Mouse (Mus musculus): ENCODE data around the gene Glp1r. TPM values are rescaled to one million over a fixed set of nuclear protein-coding genes. Genes with fewer than 3 reads are reported as not detected.

Gene Glp1r
- polyA plus RNA-seq, 1 experiment, result 0.01 TPM

DNA sequence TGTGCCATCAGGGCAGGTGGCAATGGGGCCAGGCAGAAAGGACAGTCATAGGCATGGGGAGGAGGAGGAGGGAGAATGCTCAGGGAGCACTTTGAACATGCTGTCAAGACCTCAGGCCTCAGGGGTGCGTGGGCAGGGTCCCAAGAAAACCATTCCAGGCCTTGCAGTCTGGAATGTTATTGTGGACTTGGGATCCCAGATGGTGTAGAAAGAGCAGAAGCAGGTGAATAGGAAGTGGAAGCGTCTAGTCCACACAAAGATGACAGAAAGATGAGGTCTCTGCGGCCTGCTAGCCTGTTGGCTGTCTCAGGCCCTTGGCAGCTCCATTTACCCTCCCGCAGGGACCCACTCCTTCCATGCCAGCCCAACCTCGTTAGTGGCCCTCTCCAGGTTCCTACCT, 10.9 kb downstream of the Glp1r start:
- no peak for DNase-seq (ENCODE audit: low spot score)

DNA sequence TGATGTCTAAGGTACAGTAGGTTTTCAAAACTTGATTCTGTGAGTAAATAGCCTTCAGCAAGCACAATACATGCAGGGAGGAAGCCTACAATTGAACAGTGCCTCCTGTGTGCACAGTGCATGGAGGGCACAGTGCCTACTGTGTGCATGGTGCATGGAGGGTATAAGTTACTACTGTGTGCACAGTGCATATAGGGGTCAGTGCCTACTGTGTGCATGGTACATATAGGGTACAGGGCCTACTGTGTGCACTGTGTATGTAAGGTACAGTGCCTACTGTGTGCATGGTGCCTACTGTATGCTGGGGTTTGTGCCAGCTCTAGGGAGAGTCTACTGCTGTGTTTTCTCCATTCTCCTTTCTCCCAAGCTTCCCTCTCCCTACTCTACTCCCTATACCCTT, 12.6 kb downstream of the Glp1r start:
- no peak for DNase-seq (ENCODE audit: low spot score)

DNA sequence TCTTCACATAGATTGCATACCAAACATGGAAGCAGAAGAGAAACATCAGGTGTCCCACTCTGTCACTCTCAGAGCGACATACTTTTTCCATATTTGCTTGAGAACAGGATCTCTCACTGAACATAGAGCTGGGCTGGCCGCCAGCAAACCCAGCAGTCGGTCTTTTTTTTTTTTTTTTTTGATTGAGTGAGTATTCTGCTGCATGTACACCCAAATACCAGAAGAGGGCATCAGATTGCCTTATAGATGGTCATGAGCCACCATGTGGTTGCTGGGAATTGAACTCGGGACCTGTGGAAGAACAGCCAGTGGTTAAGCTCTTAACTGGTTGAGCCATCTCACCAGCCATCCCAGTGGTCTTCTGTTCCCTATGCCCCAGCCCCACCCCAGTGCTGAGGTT, 21.9 kb downstream of the Glp1r start:
- DNase-seq (ENCODE audit: low spot score), result no peak

DNA sequence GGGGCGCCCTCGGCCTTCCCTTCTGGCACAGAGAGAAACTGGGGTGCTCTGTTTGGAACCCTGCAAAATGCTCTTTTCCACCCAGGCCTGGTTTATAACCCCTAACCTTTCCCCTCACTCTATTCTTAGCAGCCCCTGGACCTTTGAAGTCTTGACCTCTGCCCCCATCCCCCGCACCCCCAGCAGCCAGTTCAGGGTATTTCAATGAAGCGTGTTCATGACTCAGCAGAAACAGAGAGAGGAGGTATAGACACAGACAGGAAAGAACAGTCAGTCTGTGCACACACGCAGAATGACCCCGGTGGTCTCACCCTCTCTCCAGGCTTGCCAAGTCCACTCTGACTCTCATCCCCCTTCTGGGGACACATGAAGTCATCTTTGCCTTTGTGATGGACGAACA, 29.2 kb downstream of the Glp1r start:
- DNase-seq (ENCODE audit: low spot score), result no peak

DNA sequence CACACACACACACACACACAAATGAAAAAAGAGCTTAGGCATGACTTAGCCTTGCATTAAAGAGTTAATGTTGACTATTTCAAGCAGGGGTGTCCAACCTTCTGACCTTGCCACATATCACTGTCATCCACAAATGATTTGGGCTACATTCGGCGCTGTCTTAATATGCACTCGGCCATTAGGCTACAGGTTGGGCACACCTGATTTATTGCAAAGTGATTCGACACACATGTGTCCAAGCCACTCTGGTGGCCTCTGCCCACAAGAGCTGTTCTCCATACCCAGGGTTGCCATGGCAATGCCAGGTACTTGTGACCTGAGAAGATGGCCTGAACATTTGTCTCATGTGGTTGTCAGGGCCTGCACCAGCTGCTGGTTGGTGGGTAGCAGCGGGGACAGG, 31.2 kb downstream of the Glp1r start:
- DNase-seq (ENCODE audit: low spot score), result no peak

DNA sequence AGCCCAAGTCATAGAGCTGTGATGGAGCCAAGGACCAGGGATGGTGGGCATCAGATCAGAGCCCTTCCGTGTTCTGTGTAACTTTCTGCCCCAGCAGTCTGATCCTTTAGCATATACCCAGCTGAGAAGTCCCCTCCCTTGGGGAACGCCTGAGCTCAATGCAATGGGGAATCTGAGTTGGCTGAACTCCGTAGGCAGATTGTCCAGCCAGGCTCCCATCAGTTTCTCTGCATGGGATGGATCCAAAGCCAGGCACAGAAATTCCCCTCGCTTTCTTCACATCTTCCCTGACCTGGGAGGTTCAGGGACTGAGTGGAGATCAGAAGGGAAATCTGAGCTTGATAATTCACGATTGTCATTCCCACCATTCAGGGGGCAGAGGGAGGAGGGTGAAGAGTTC, 33.7 kb downstream of the Glp1r start:
- DNase-seq (ENCODE audit: low spot score), result no peak

DNA sequence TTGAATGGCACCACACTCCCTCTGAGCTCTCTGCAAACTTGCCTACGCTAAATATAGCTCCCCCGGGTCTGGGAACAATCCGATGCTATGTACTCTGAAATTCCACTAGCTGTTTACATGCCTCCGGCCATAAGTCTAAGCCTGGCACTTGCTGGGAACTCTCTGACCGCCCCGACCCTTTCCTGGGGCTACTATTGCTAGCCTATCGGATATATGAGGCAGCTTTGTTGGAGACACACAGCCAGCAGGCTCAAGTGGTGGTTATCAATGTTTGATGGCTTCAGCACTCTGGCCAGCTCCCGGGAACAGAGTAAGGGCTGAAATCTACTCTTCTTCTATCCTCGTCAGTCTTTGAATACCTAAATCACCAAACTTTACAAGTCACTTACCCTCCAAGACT, 36.9 kb downstream of the Glp1r start:
- no peak for DNase-seq (ENCODE audit: low spot score)

DNA sequence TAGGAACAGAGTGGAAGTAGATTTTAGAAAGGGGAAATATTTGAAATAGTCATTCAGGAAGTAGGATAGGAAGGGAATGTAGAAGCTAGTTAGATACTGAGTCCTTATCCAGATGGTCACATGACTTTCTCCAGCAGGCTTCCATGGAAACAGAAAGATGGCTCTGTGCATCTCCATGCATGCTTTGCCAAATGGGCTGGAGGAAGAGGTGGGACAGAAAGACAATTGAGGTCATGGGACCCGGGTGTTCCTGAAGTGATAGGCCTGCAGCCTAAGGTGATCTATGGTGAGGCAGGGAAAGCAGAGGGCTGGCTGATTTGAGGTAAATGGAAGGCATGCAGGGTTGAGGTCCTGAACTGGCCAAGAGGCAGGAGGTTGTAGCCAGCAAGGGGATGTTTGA, 46.8 kb downstream of the Glp1r start:
- no peak for DNase-seq (ENCODE audit: low spot score)

DNA sequence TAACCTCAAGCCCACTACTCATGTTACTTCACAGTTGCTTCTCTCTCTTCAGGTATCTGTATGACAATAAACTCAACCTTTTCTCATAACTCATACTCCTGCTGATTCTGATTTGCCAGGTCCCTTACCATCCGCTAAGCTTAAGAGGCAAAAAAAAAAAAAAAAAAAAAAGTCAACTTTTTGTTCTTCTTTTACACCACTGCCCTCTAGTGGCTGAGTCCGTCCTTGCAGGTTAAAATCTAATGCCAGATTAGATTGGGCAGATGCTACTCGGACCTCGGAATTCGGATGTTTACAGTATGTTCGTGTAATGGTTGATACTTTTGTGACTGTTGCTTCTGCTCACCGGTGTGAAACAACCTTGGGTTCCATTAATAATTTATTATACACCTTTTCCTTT, 49.2 kb downstream of the Glp1r start:
- DNase-seq (ENCODE audit: low spot score), result no peak

DNA sequence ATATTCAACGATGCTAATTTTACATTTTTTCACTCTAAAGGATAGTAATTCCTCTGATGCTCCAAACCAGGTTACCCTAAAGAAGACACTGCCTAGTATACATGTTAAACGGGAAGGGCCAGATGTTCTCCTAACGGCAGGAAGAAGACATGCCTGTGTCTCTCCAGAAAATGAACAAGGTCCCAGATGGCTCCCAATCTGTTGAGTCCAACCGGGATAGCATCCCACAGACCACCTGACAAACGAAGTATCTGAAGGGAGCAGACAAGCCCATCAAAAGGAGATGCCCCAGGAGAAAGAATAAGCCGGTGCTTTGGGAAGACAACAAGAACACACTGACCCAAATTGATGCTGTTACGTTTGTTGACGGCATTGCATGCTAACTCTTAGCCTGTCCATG, 50.0 kb downstream of the Glp1r start:
- DNase-seq (ENCODE audit: low spot score), result no peak

DNA sequence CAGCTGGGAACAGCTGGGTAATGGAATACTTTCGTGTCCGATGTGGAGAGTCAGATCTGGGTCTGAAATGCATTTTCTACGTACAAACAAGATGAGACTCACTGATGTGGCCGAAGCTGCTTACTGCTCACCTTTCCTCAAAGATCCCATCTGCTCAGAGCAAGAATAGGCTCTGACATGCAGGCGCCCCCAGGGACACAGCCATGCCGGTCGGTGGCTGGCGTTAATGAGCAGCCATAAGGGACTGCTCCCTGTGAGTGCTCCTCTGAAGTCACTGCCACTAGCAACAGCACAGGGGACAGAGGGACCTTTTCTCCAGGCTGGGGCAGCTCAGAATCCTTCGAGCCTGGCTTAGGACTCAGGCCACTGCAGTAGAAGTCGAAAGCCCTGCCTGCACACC, 52.7 kb downstream of the Glp1r start, which contains the start of gene Umodl1:
Gene Umodl1, plus strand, starts transcription at position 301 of the 400 bp plus-strand sequence.
- no peak for DNase-seq (ENCODE audit: low spot score)

DNA sequence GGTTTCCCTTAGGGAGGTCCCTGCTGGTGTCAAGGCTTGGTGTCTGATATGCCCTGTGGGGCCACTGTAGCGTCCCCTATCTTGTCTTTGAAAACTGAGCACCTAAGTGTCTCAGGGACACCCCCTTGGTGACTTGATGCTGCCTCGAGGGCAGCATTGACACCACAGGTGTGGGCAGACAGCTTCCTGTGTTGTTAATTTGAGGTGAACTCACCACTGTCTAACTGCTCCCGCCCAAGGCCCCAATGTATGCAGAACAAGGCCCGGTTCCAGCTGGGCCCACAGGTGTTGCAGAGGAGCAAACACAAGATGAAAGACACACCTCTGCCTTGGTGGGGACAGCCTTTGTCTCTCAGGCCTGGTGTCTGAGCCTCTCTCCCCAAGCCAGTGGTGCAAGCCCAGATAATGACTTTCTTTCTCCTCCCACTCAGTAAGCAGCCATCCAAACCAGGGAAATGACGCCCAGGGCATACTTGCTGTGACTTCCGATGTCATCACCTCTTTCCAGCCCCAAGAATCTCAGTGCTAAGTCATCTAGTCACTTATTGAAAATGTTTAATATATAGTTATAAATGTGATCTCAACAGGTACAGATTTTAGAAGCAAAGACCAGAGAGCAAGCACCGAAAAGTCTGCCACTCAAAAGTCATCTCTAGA, 60.4 kb downstream of the Glp1r start:
- DNase-seq (ENCODE audit: low spot score), result no peak

DNA sequence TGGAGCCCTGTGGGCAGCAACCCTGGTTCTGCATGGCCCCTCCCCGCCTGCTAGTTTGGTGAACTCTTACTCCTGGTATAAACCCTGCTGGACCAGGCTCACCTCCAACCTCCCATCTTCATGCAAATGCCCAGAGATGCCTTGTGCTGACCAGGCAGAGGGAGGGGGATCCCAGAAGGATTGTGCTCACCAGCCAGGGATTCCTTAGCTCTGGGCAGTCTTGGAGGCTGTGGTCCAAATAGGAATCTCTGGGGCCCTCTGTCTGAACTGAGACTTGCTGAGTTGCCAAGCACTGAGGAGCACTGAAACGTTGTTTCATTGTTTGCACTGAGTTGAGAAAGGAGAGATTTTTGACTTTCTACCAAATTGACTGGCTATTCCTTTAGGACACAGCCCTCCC, 61.3 kb downstream of the Glp1r start:
- no peak for DNase-seq (ENCODE audit: low spot score)

DNA sequence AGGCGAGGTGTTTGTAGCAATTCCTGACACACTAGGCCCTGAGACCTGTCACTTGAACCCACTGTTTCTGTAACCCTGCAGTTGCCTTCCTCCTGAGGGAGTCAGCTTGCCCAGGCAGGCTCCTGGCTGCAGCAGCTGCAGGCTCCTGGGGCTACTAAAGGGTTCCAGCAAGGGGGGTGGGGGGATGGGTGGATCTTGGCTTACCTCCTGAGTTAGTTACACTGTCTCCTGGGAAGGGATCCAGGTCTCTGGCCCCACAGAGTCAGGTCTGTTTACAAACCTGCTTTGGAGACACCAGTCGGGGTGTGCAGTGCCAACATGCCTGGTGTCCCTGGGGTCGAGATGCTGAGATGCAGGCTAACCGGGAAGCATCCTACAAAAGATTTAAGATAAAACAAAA, 68.4 kb downstream of the Glp1r start:
- no peak for DNase-seq (ENCODE audit: low spot score)

DNA sequence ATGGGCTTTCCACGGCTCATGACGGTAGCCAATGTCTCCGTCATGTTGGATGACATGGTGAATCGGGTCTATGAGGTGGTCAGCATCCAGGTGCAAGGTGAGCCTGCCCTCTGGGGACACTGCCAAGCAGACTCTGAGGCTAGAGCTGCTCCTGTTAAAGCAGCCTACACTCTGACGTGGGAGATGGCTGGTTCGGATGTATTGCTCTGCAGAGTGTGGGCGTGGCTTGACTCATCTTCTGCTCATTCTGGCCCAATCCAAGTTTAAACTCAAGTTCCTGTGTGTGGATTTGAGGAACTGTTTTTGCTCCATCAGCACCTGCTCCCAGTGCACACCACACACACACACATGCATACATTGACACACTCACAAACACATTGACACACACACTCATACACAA, 70.3 kb downstream of the Glp1r start:
- DNase-seq (ENCODE audit: low spot score), result no peak

DNA sequence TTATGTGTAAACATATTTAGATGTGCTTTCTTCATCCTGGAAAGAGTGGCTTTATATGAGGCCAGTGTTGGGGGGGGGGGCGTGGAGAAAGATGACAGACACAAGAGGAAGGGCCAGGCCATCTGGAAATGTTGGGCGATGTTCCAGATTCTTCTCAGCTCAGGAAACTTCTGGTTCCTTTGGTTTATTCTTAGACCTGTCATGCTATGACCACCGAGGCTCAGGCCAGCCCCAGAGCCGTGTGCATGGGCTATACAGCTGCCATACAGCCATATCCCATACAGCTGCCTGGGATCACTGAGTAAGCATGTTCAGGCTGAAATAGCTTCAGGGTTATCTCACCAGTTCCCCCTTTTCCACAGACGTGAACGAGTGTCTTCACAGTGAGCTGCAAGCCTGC, 71.7 kb downstream of the Glp1r start:
- no peak for DNase-seq (ENCODE audit: low spot score)

DNA sequence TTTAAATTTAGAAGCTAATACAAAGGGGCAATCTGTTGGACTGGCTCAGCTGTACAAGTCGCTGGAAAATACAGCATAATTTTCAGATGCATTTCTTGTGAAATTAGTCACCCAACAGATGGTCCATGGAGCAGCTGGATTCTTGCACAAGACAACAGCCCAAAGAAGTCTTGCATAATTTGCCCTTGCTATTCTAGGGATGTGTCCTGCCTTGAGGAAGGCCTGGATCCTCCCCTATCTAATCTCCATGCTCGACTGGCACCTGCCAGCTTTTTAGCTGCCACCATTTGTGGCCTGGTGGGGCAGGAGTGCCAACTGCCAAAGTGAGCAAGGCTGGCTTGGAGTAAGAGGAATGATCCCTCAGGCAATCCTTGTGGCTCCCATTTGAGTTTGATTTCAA, 75.7 kb downstream of the Glp1r start:
- DNase-seq (ENCODE audit: low spot score), result no peak

DNA sequence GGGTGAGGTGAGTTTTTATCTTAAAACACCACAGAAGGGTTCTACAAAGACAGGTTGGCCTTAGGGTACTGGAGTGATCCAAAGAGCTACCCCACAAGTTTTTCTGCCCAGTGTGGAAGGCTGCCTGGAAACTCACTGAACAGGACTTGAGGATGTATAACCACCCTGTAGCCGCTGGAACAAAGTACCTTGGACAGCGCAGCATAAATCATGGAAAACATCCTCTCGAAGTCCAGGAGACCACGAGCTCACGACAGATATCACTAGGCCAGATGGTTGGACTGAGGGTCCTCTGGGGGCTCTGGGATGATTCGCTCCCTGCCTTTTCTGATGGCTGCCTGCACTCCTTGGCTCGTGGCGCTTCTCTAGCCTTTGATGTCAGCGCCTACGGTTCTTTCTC, 76.9 kb downstream of the Glp1r start:
- no peak for DNase-seq (ENCODE audit: low spot score)

DNA sequence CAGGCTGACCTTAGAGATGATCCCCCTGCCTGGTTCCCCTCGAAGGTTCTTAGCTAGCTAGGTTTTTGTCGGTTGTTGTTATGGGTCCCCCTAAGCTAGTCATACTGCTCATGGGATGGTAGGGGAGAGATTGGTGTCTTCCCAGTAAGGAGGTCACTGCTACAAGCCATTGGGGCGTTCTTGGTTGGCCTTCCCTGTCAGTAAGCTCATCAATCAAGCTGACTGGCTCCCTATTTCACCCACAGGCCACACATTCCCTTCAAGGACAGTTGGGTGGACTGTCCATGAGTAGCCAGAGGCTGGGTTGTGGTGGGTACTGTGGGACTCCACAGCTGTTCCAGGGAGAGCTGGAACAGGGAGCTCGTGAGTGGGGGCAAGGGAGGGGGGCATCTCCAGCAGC, 81.9 kb downstream of the Glp1r start:
- DNase-seq (ENCODE audit: low spot score), result no peak

DNA sequence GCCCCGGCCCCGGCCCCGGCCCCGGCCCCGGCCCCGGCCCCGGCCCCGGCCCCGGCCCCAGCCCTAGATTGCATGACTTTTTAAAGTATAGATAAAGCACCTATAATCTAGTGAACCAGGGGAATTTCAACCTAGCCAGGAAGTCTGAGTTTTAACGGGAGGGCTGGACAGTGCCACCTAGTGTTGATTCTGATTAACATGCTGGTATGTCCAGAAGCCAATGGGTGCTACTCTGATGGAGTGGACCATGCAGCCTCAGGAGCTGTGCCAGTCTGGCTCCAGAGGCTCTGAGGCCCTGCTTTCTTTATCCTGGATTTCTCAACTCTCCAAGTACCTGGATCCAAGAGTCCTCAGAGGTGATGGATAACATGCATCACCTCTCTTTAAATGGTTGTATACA, 88.6 kb downstream of the Glp1r start:
- no peak for DNase-seq (ENCODE audit: low spot score)
